Mouse (Mus musculus): ENCODE measurements around the gene Olfr482. TPM values are rescaled to one million over a fixed set of nuclear protein-coding genes. Genes with fewer than 3 reads are reported as not detected.

Gene Olfr482
- 0.17 TPM in 1 of 2 replicates, not detected in the other for polyA plus RNA-seq (2014; fragmentation: Nextera tagmentation; extraction: Ambion mirVana)

DNA sequence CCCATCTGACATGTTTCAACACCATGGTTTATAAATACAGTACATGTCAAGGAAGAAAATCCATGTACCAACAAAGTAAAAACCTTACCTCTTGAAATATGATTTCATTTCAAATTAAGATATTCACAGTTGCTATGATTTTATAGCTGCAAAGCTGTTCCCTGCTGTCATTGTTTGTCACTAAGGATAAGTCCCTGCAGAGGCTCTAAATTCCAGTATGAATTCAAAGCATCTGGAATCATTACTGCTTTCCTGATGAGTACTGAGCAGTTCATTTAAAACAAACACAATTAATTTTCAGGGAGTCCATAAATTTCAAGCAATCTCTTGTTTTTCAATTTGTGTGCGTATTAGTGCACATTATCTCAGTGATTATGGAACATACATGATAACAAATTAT, at the start of gene Olfr482:
TSS of gene Olfr482 (minus strand) at position 101 of the 400 bp plus-strand sequence.
- WGBS = 65% methylated on average over 1 of the region's 1 CpGs

DNA sequence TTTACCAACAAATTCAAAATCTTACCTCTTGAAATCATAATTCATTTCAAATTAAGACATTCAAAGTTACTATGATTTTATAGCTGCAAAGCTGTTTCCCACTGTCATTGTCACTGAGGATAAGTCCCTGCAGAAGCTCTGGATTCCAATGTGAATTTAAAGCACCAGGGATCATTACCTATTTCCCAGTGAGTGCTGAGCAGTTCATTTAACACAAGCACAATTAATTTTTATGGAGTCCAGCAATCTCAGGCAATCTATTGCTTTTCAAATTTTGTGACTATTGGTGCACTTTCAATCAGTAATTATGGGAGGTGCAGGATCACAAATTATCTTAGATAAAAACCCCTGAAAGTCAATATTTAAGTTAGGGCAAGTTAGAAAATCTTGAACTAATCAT, 30.0 kb upstream of the Olfr482 start, which contains the start of gene Olfr484:
TSS of gene Olfr484 (minus strand) at position 101 of the 400 bp plus-strand sequence.
- no peak within 1 kb of the TSS for H3K4me2 ChIP-seq (replicated peaks; ENCODE audit: low read depth, low read length)
- H3K27ac ChIP-seq (ENCODE audit: low read length) = no peak within 1 kb of the TSS
- no peak for ATAC-seq (ENCODE audit: insufficient number of reproducible peaks, insufficient read depth, low FRiP score, low read depth)
- no peak within 1 kb of the TSS for H3K9ac ChIP-seq (replicated peaks; ENCODE audit: low read depth, low read length)
- H3K9me3 ChIP-seq (ENCODE audit: control insufficient read depth, low read depth, low read length) = no peaks in the 10 kb centered on the region
- H3K4me1 ChIP-seq (ENCODE audit: control insufficient read depth, insufficient read depth, low read length) = no peaks in the 10 kb centered on the region
- H3K4me3 ChIP-seq (ENCODE audit: low read depth, low read length) = no peak within 1 kb of the TSS
- H3K36me3 ChIP-seq (ENCODE audit: control insufficient read depth, insufficient read depth, low read length) = no peaks in the 10 kb centered on the region
- no peaks in the 10 kb centered on the region for H3K27me3 ChIP-seq (ENCODE audit: control insufficient read depth, insufficient read depth, low read length)

More for the DNA sequence above, at the start of gene Olfr482:
- Histone ChIP-seq H3K27ac (ENCODE audit: low read length) (no peak within 1 kb of the TSS), H3K4me3 (ENCODE audit: low read depth, low read length) (no peak within 1 kb of the TSS), H3K36me3 (ENCODE audit: control insufficient read depth, insufficient read depth, low read length) (no peaks in the 10 kb centered on the region), H3K27me3 (ENCODE audit: control insufficient read depth, insufficient read depth, low read length) (no peaks in the 10 kb centered on the region), H3K4me2 (replicated peaks; ENCODE audit: low read depth, low read length) (no peak within 1 kb of the TSS), H3K9me3 (ENCODE audit: control insufficient read depth, low read depth, low read length) (no peaks in the 10 kb centered on the region), H3K9ac (replicated peaks; ENCODE audit: low read depth, low read length) (no peak within 1 kb of the TSS), H3K4me1 (ENCODE audit: control insufficient read depth, insufficient read depth, low read length) (no peaks in the 10 kb centered on the region)
- ATAC-seq (ENCODE audit: insufficient number of reproducible peaks, insufficient read depth, low FRiP score, low read depth) = no peak

DNA sequence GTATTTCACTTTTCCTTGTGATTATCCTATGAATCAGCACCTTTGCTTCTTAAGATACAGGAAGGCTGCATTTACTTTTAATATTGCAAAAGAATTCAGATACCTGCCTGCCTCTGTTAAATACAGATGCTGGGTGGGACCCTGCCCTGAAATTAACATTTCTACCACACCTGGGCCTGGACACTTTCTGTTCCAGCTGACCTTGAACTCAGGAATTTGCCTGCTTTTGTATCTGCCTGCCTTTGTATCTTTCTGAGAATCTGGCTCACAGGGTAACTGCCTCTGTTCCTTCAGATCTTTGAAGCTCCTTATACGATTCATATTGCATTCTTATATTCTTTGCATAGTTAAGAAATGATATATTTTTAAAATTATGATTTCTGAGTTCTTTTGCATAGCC, 24.0 kb upstream of the Olfr482 start:
- no peak for ATAC-seq (ENCODE audit: insufficient number of reproducible peaks, insufficient read depth, low FRiP score, low read depth)
- H3K4me1 ChIP-seq (ENCODE audit: control insufficient read depth, insufficient read depth, low read length) = no peaks in the 10 kb centered on the region
- no peak overlapping the region for H3K9ac ChIP-seq (replicated peaks; ENCODE audit: low read depth, low read length)
- H3K27ac ChIP-seq (ENCODE audit: low read length) = no peak overlapping the region
- no peaks in the 10 kb centered on the region for H3K27me3 ChIP-seq (ENCODE audit: control insufficient read depth, insufficient read depth, low read length)
- no peak overlapping the region for H3K4me3 ChIP-seq (ENCODE audit: low read depth, low read length)
- no peaks in the 10 kb centered on the region for H3K9me3 ChIP-seq (ENCODE audit: control insufficient read depth, low read depth, low read length)
- WGBS = 59% methylated on average over 1 of the region's 1 CpGs
- no peak overlapping the region for H3K4me2 ChIP-seq (replicated peaks; ENCODE audit: low read depth, low read length)
- H3K36me3 ChIP-seq (ENCODE audit: control insufficient read depth, insufficient read depth, low read length) = no peaks in the 10 kb centered on the region

DNA sequence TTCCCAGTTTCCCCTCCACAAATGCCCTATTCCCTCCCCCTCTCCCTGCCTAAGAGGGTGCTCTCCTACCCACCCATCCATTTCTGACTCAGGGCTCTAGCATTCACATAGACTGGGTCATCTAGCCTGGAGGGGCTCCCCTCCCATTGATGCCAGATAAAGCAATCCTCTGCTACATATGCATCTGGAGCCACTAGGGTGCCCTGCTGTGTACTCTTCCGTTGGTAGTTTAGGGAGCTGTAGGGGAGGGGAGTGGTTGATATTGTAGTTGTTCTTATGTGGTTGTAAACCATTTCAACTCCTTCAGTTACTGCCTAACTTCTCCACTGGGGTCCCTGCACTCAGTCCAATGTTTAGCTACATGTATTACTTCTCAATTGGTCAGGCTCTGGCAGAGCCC, 23.3 kb upstream of the Olfr482 start:
- H3K9me3 ChIP-seq (ENCODE audit: control insufficient read depth, low read depth, low read length) = no peaks in the 10 kb centered on the region
- no peak overlapping the region for H3K4me2 ChIP-seq (replicated peaks; ENCODE audit: low read depth, low read length)
- H3K4me1 ChIP-seq (ENCODE audit: control insufficient read depth, insufficient read depth, low read length) = no peaks in the 10 kb centered on the region
- no peaks in the 10 kb centered on the region for H3K36me3 ChIP-seq (ENCODE audit: control insufficient read depth, insufficient read depth, low read length)
- no peak overlapping the region for H3K9ac ChIP-seq (replicated peaks; ENCODE audit: low read depth, low read length)
- H3K27ac ChIP-seq (ENCODE audit: low read length) = no peak overlapping the region
- ATAC-seq (ENCODE audit: insufficient number of reproducible peaks, insufficient read depth, low FRiP score, low read depth) = no peak
- WGBS = 23% methylated on average over 1 of the region's 1 CpGs
- H3K27me3 ChIP-seq (ENCODE audit: control insufficient read depth, insufficient read depth, low read length) = no peaks in the 10 kb centered on the region
- no peak overlapping the region for H3K4me3 ChIP-seq (ENCODE audit: low read depth, low read length)

DNA sequence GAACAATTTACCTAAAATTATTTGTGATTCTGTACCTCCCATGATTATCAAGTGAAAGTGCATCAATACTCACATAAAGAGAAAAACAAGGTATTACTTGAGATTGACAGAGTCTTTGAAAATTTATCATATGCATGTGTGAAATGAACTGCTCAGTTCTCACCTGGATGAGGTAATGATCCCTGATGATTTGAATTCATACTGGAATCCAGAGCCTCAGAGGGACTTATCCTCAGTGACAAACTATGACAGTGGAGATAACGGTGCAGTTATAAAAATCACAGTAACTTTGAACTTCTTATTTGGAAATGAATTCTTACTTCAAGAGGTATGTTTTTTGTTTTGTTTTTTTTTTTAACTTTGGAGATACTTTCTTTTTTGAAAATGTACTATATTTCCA, 3.2 kb upstream of the Olfr482 start, which contains the start of gene Olfr483:
TSS of gene Olfr483 (plus strand) at position 301 of the 400 bp plus-strand sequence.
- Histone ChIP-seq H3K27me3 (ENCODE audit: control insufficient read depth, insufficient read depth, low read length) (no peaks in the 10 kb centered on the region), H3K36me3 (ENCODE audit: control insufficient read depth, insufficient read depth, low read length) (no peaks in the 10 kb centered on the region), H3K4me3 (ENCODE audit: low read depth, low read length) (no peak within 1 kb of the TSS), H3K9ac (replicated peaks; ENCODE audit: low read depth, low read length) (no peak within 1 kb of the TSS), H3K4me1 (ENCODE audit: control insufficient read depth, insufficient read depth, low read length) (no peaks in the 10 kb centered on the region), H3K27ac (ENCODE audit: low read length) (no peak within 1 kb of the TSS), H3K9me3 (ENCODE audit: control insufficient read depth, low read depth, low read length) (no peaks in the 10 kb centered on the region), H3K4me2 (replicated peaks; ENCODE audit: low read depth, low read length) (no peak within 1 kb of the TSS)
- ATAC-seq (ENCODE audit: insufficient number of reproducible peaks, insufficient read depth, low FRiP score, low read depth) = no peak
- 88% methylated on average over 1 of the region's 1 CpGs for WGBS

DNA sequence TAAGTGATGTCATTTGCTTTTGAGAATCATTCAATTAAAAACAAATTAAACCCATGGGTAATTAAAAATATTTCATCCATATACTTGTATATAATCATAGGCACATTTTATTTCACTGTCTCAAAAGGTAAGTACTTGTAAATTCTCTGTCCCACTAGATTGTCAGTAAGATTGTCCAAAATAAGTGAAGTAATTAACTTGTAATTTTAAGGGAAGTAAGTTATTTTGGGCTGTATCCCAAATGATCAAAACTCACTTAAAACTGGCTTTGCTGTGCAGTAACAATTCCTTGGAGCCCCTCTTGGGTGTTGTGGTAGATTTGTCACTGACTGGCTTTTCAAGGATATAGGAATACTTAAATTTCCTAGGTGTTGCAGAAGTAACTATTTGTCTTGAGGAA, 17.8 kb downstream of the Olfr482 start, which contains the start of gene Olfr481:
TSS of gene Olfr481 (plus strand) at position 301 of the 400 bp plus-strand sequence.
- H3K4me1 ChIP-seq (ENCODE audit: control insufficient read depth, insufficient read depth, low read length) = no peaks in the 10 kb centered on the region
- no peaks in the 10 kb centered on the region for H3K27me3 ChIP-seq (ENCODE audit: control insufficient read depth, insufficient read depth, low read length)
- no peak within 1 kb of the TSS for H3K4me3 ChIP-seq (ENCODE audit: low read depth, low read length)
- H3K9ac ChIP-seq (replicated peaks; ENCODE audit: low read depth, low read length) = no peak within 1 kb of the TSS
- H3K27ac ChIP-seq (ENCODE audit: low read length) = no peak within 1 kb of the TSS
- ATAC-seq (ENCODE audit: insufficient number of reproducible peaks, insufficient read depth, low FRiP score, low read depth) = no peak
- H3K9me3 ChIP-seq (ENCODE audit: control insufficient read depth, low read depth, low read length) = no peaks in the 10 kb centered on the region
- no peak within 1 kb of the TSS for H3K4me2 ChIP-seq (replicated peaks; ENCODE audit: low read depth, low read length)
- no peaks in the 10 kb centered on the region for H3K36me3 ChIP-seq (ENCODE audit: control insufficient read depth, insufficient read depth, low read length)

DNA sequence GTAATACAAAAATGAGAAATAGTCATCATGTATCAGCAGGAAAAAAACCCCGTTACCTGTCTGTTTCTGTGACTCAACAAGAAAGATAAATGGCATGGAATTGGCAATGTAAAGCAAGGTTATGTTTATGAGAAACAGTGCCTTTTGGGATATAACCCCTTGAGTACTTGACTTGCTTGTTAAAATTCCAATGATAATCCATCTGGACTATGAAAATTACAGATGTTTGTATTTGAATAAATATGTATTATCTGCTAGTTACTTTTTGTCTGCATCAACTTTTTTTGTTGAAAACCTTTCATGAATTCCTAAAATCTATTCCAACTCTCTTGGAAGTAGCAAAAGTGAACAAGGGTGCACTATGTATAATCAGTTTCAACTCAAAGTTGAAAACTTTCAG, 30.1 kb downstream of the Olfr482 start, which contains the start of gene Olfr480:
TSS of gene Olfr480 (minus strand) at position 101 of the 400 bp plus-strand sequence.
- Histone ChIP-seq H3K4me2 (replicated peaks; ENCODE audit: low read depth, low read length) (no peak within 1 kb of the TSS), H3K9me3 (ENCODE audit: control insufficient read depth, low read depth, low read length) (no peaks in the 10 kb centered on the region; the same call in 1 of the 2 replicates), H3K4me1 (ENCODE audit: control insufficient read depth, insufficient read depth, low read length) (no peaks in the 10 kb centered on the region), H3K4me3 (ENCODE audit: low read depth, low read length) (no peak within 1 kb of the TSS), H3K27me3 (ENCODE audit: control insufficient read depth, insufficient read depth, low read length) (no peaks in the 10 kb centered on the region), H3K36me3 (ENCODE audit: control insufficient read depth, insufficient read depth, low read length) (no peaks in the 10 kb centered on the region), H3K9ac (replicated peaks; ENCODE audit: low read depth, low read length) (no peak within 1 kb of the TSS), H3K27ac (ENCODE audit: low read length) (no peak within 1 kb of the TSS)
- WGBS = 71% methylated on average over 1 of the region's 1 CpGs
- no peak for ATAC-seq (ENCODE audit: insufficient number of reproducible peaks, insufficient read depth, low FRiP score, low read depth)

DNA sequence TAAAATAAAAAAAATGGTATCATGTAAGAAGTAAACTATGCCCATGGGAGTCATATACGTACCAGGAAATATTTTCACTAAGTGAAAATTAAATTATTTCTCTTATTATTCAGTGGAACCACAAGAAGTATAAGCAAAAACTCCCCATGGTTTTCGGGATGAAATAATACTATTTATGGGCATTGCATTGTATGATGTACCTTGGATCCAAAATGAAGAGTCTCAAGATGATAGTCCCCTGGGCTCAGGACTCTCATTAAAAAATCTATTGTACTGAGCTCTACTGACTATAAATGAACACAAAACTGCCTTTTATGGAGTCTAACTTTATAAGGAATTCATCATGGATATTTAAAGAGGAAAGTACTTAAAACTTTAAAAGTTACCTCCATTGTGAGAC, 47.0 kb downstream of the Olfr482 start, which contains the start of gene Olfr479:
TSS of gene Olfr479 (plus strand) at position 301 of the 400 bp plus-strand sequence.
- WGBS = 88% methylated on average over 2 of the region's 2 CpGs
- no peaks in the 10 kb centered on the region for H3K27me3 ChIP-seq (ENCODE audit: control insufficient read depth, insufficient read depth, low read length)

More for the DNA sequence above, 47.0 kb downstream of the Olfr482 start, which contains the start of gene Olfr479:
- H3K9ac ChIP-seq (replicated peaks; ENCODE audit: low read depth, low read length) = no peak within 1 kb of the TSS
- H3K4me1 ChIP-seq (ENCODE audit: control insufficient read depth, insufficient read depth, low read length) = no peaks in the 10 kb centered on the region
- no peak within 1 kb of the TSS for H3K27ac ChIP-seq (ENCODE audit: low read length)
- no peaks in the 10 kb centered on the region for H3K36me3 ChIP-seq (ENCODE audit: control insufficient read depth, insufficient read depth, low read length)
- no peak within 1 kb of the TSS for H3K4me3 ChIP-seq (ENCODE audit: low read depth, low read length)
- no peak within 1 kb of the TSS for H3K4me2 ChIP-seq (replicated peaks; ENCODE audit: low read depth, low read length)
- no peaks in the 10 kb centered on the region for H3K9me3 ChIP-seq (ENCODE audit: control insufficient read depth, low read depth, low read length)
- no peak for ATAC-seq (ENCODE audit: insufficient number of reproducible peaks, insufficient read depth, low FRiP score, low read depth)

Data from stomach, embryonic 14.5 days (tissue).